Mouse (Mus musculus): ENCODE measurements around the gene Usp21. TPM values are rescaled to one million over a fixed set of nuclear protein-coding genes. Genes with fewer than 3 reads are reported as not detected.

Gene Usp21
- total RNA-seq, 1 experiment from 2014 or later = 45.5 TPM

DNA sequence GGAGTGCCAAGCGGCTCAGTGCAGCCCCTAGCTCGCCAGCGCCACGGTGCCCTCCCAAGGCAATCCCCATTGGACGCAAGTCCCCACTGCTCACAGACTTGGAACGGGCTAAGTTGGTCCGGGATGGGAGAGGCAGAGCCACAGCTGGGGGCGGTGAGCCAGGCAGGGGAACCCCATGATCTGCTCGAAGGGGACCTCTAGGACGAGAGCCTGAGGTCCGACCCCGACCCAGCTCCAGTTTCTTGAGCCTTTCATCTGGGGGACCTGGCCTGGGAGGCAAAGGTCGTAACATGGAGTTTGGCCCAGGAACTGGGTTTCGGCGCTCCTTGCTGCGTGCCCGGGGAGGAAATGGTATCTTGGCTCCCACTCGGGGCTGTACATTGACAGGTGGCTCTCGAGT is 1.3 kb downstream of the Usp21 start:
- no peak for ATAC-seq (ENCODE audit: extremely low read depth, insufficient number of reproducible peaks, low FRiP score, poor library complexity, severe bottlenecking)

DNA sequence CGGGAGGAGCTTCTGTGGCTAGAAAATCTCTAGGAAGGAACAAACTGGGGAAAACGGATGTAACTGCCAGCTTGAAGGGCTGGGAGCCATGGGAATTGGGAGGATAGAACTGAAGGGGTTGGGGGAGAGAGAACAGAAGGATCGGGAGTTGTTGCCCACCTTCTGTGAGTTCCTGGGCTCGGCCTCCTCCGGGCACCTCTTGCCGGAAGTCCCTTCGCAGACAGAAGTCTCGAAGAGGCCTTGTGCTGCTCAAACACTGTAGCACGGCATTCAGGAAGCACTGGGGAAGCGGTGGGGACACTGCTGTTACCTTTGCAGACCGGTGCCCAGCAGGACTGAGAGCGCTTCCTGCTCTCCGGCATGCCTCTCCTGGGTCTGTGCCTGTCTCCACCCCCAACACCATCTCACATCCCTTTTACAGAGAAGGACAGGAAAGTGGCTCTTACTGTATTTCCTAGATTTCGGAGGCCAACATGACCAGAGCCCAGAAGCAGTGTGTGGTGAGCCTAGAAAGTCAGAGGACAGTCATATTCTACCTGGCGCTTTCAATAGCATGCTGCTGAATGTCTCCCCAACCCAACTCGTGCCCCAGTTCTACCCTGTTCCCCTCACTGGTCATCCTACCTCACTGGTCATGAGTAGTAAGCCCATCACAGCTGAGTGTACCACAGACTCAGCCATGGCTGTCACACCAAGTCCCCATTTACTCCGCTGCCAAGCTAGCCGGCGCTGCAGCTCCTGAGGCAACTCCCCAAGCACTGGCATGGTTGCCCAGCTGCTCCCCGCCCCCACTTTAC is 2.5 kb downstream of the Usp21 start:
- no peak for ATAC-seq (ENCODE audit: extremely low read depth, insufficient number of reproducible peaks, low FRiP score, poor library complexity, severe bottlenecking)

DNA sequence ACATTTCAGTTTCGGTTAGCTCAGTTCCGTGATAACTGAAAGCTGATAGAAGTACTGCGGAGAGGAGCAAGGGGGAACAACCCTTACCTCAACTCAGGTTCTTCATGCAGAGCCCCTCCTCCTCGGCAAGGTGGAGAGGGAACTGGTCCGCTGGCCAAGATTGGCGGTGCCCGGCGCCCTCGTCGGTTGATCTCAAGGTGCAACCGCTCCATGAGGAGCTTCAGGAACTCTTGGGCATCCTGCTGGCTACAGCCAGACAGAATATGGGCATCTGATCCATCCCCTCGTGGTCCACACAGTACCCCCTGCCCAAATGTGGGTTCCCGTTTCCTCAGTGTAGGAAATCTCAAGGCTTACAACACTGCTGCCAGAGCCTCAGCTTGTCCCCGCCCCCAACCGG is 3.3 kb downstream of the Usp21 start:
- no peak for ATAC-seq (ENCODE audit: extremely low read depth, insufficient number of reproducible peaks, low FRiP score, poor library complexity, severe bottlenecking)

DNA sequence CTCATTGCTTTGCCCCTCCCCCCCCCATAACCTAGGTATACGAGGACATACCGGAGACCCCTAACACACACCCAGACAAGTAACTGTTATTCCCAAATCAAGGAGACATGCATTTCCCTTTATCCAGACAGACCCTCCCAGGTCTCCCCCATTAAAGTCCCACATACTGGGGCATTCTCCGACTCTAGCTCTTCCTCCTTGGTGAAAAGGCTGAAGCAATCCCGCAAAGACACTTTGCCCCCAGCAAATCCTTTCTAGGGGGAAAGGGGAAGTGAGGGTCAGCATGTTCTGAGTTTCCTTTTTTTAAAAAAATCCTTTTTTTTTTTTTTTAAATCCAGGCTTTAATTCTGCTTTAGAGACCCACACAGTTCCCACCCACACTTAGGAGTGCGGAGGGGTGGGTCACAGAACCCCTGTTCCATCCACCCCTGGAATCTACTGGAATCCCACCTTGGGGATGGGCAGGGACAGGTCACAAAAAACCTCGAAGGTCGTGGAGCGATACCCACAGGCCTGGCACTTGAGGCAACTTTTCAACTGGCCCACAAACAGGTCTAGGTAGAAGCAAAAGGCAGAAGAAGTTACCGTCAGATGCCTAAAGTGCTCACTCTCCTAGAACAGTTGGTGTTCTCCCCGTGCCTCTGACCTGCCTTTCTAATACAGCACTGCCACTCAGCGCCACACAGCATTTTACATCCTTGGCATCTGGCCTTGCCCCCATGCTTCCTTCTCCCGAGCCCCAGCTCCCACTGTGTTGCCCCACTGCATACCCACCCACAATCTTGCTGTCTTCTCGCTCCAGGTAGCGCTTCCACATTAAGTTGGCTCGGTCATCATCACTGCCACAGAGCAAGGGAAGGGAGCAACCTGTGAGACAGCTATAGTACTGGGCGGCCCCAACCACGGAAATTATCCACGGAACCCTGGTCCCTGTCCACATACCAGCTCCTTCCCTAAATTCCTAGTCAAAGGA is 4.3 kb downstream of the Usp21 start:
- no peak for ATAC-seq (ENCODE audit: extremely low read depth, insufficient number of reproducible peaks, low FRiP score, poor library complexity, severe bottlenecking)

DNA sequence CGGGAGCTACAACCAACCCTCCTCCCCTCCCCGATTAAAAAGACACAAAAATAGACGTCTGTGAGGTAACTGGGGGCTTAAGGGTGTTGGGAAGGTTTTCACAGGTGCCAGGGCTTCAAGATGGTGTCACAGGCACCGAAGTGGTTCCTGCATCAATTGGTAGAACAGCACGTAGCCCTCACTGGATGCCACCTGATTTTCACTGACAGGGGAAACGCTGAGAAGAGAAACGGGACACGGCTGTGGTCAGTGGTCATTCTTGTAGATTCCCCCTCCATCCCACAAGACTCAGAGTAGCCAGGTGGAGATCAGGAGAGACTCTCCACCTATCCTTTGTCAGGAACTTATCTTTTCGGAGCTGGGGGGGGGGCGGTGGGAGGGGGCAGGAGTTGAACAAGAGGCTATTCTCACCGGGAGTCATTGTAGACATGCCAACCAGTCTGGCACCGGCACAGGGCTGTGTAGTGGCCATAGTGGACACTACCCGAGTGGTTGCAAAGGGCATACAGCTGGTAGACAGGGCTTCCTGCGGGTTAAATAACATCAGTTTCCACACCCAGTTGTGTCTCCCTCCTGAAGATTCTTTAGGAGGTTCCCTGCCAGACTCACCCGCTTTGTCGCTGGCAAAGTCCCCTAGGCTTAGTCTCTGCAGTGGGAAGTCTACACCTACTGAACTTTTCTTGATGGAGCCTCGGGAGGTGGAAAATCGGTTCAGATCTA is 5.5 kb downstream of the Usp21 start:
- ATAC-seq (ENCODE audit: extremely low read depth, insufficient number of reproducible peaks, low FRiP score, poor library complexity, severe bottlenecking) = no peak

DNA sequence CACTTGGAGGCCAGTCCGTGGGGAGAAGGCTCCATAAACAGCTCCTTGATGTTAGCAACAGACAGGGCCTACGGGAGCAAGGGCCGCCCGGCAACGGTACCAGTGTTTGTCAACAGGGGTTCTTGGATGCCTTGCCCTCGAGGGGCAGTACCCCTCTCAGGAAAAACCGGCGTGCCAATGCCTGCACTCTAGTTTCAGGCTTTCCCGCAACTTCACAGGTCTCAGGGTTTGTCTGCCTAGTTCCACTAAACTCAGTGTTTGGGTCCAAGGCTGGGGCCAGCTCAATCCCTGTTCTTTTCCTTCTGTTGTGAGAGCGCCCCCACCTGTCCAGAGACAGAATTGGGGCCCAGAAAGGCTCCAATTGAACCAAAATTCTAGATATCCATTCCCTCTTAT is 6.3 kb downstream of the Usp21 start:
- ATAC-seq (ENCODE audit: extremely low read depth, insufficient number of reproducible peaks, low FRiP score, poor library complexity, severe bottlenecking) = peak; percentile 41

DNA sequence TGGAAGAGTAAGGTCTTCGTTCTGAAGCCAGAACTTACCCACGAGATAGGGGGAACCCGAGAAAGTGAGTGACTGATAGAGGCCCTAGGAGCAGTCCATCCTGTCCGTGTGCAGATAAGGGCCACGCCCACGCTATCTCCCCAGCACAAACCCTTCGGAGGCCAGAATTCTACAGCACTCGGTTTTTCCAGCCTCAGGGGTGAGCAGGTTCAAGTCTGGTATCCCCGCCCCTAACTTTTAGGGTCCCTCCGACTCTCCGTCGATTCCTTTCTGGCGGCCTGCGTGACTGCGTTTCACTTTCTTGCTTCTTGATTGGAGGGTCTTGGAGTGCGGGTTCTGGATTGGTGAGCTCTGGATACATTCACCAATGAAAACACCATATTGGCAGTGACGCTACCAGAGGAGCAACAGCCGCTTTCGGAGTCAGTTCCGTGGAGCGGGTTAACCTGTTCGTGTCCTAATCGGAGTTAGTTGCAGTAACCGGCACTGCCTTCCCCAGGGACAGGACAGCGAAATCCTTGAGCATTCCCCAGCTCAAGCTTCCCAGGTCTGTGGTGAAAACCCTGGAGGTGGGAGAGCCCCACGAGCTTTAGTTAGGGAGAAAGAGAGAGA is 6.8 kb downstream of the Usp21 start, which contains the start of gene Ppox:
Gene Ppox (minus strand): TSS at position 271 of the 612 bp plus-strand sequence.
- peak; percentile 94 for ATAC-seq (ENCODE audit: extremely low read depth, insufficient number of reproducible peaks, low FRiP score, poor library complexity, severe bottlenecking)

DNA sequence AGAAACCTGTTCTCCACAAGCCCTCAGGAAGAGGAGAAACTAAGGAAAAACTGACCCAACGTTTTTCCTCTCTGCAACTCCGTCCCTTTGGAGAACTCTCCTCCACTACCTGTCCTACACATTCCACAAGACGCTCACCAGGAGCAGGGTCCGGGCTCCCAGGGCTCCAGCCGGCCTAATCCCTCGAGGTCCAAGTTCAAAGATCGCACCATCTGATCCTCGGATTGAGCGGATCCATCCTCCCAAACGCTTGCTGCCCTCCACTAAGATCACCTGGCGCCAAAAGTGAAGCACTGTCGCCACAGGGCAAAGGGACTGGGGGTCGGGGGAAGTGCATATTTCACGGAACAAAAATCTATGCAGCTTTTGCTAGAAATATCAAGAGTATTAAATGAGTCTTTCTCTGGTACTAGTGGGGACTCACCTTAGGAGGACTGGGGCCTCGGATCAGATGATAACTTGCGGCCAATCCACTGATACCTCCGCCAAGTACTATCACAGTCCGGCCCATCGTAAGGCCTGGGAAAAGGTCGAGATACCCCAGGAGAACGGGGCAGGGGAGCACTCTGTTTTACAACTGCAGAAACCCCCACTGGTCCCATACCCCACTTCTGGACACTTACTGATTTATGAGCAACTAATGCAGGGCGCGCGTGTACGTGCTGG is 7.4 kb downstream of the Usp21 start:
- no peak for ATAC-seq (ENCODE audit: extremely low read depth, insufficient number of reproducible peaks, low FRiP score, poor library complexity, severe bottlenecking)

DNA sequence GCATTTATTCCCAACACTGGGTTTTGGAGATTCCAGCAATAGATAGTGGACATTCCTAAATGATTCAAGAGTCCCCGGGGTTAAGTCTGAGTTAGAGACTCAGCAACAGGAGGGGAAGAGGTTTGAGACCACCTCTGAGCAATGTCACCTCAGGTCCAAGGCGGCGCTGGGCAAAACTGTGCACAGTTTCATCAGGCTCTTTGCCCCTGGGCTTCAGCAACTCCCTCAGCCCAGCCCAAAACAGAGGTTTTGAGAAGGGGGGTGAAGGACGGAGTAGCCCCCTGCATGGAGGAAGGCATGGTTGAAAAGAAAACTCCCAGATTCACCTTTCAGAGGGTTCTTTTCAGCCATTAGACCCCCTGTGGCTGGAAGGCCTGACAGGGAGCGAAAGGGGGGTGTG is 8.1 kb downstream of the Usp21 start:
- no peak for ATAC-seq (ENCODE audit: extremely low read depth, insufficient number of reproducible peaks, low FRiP score, poor library complexity, severe bottlenecking)

DNA sequence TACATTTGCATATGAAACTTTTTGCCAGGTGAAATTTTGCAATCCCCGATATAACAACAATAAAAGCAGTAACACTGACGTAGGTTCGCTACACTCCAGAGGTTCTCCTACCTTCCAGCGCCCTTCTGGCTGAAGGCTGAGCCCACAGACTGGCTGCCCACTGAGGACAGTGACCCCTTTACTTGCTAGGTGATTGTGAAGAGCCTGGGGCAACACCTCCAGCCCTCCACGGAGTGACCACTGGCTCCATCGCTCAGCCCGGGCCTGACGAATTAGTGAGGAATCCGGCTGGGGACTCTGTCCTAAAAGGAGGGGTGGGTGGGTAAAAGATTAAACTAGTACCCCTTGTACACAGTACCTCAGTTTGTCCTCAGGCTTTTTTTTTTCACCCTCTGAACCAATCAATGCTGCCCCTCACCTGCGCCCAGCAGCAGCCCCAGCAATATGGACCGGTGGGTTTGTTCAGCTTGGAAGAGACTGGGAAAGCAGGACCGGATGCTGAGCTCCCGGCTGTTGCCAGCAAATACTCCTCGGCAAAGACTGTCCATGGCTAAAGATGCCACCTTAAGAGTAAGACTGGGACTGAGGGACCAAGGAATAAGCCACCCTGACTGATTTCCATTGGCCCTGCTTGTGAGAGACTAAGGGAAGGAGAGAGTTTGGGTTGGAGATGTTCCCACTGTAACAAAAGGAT is 8.6 kb downstream of the Usp21 start:
- ATAC-seq (ENCODE audit: extremely low read depth, insufficient number of reproducible peaks, low FRiP score, poor library complexity, severe bottlenecking) = no peak

DNA sequence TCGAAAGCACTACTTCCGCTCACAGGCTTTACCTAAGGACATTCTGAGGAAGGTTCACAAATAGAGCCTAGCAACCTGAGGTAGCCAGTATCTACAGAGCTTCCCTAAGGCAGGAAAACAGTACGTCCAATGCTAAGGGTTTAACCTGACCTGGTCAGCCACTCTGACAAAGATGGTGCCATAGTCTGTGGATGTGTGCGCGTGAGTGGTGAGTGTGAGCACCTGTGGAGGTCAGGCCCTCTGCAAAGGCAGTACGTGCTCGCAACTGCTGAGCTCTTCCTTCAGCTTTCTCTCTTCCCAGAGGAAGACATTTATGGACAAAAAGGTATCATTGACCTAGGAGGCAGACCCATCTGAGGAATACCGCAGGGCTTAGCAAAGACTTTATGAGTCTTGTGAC is 9.4 kb downstream of the Usp21 start:
- no peak for ATAC-seq (ENCODE audit: extremely low read depth, insufficient number of reproducible peaks, low FRiP score, poor library complexity, severe bottlenecking)

DNA sequence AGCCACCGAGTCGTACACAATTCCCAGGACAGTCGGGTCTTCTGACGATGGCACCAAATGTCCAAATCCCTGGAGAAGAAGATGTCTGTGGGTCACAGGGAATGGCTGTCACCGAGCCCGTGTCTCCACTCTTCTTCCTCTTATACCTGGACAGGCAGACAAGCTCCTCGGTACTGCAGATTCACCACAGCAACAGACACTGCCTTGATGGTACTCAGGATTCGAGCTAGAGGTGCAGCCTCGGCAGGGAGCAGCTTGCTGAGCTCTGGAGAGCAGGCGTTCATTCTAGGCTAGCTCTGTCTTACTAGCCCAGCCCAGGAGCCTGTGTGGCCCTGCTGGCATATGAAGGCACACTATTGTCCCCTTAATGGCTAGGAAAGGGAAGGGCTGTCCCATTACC is 10.1 kb downstream of the Usp21 start:
- no peak for ATAC-seq (ENCODE audit: extremely low read depth, insufficient number of reproducible peaks, low FRiP score, poor library complexity, severe bottlenecking)

DNA sequence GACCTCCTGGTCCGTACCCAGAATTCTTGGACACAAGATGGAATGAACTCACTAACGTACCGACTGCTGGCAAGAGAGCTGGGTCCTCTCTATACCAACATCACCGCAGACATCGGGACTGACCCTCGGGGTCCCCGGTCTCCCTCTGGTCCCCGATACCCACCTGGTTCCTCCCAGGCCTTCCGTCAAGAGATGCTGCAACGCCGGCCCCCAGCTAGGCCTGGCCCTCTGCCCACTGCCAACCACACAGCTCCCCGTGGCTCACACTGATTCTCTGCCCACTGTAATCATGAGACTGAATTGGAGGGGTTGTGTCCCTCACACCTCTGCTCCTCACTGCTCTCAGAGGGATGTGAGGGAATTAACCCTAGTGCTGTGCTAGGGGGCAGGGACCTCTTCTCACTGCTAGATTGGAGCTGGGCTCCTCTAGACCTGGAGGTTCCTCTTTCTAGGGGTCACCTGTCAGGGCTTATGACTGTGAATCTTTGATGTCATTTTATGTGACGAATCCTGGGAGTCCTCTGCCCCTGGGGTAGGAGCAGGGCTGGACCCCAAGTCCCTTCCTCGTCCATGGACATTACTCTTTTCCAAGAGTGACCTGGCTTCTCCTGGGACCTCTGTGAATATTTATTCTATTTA is 11.6 kb downstream of the Usp21 start:
- no peak for ATAC-seq (ENCODE audit: extremely low read depth, insufficient number of reproducible peaks, low FRiP score, poor library complexity, severe bottlenecking)

DNA sequence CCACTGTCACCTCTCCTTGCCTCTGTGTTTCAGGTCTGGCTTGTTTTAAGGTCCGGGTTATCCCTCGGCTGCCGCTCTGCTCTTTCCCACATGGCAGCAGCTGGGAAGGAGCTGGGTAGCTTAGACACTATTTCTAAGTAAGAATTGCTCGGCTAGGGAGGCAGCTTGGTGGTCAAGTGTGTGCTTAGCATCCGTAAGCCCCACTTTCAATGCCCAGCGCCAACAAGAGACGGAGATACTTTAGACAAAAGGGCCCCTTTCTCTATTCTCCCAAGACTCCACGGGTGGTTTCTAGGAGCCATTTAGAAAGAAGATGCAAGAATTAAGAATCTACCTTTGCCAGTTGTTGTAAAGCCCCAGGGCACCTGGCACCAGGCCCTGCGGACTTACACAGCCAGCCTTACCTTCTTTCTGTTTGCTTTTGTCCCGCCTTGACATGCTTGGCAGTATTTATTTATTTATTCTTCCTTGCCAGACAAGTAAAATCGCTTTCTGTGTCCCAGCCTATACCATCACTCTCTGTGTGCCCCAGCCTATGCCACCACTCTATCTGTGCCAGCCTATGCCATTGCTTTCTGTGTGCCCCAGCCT is 12.6 kb downstream of the Usp21 start:
- ATAC-seq (ENCODE audit: extremely low read depth, insufficient number of reproducible peaks, low FRiP score, poor library complexity, severe bottlenecking) = no peak

DNA sequence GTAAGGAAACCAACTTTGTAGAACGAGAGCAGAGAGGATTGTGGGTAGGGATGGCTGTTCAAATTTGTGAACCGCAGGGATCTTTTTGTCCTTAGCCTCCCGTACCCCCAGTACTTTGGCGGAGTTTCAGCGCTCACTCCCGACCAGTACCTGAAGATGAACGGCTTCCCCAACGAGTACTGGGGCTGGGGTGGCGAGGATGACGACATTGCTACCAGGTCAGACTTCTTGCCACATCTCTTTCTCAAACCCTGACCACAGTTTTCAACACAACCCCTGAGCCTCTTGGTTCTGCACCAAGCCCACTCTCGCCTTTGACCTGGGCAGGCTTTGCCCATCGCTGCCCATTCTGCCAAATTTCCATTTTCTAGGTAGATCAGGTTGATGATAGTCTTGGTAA is 13.6 kb downstream of the Usp21 start:
- peak; percentile 53 for ATAC-seq (ENCODE audit: extremely low read depth, insufficient number of reproducible peaks, low FRiP score, poor library complexity, severe bottlenecking)

DNA sequence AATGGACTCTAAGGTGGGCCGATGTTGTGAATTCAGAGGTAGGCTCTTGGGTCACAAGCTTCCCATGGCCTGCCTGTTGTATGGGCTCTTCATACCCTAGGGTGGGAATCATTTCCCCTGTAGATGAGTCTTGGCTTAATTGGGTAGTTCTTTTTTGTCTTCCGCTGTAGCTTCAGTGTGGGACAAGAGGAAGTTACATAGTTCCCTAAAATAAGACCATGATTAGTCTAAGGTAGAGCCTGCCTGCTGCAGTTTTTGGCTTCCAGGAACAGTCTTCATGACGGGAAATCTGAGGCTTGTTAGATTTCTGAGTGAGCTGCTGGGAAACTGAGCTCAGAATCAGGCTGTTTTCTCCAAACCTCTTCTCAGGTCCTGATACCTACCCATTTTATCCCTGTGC is 15.7 kb downstream of the Usp21 start:
- ATAC-seq (ENCODE audit: extremely low read depth, insufficient number of reproducible peaks, low FRiP score, poor library complexity, severe bottlenecking) = 0 out of 2 replicates have a peak, but pooled peaks have one; percentile 13

DNA sequence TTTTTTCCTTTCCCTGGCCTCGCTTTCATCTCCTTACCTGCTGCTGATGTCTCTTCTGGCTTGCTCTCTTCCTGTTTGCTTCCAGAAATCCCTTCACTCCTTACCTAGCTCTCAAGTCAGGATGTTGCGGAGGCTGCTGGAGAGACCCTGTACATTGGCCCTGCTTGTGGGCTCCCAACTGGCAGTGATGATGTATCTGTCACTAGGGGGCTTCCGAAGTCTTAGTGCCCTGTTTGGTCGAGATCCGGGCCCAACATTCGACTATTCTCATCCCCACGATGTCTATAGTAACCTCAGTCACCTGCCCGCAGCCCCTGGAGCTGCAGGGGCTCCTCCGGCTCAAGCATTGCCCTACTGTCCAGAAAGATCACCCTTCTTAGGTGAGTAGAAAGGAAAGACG is 16.2 kb downstream of the Usp21 start:
- no peak for ATAC-seq (ENCODE audit: extremely low read depth, insufficient number of reproducible peaks, low FRiP score, poor library complexity, severe bottlenecking)

Measured in neutrophil, adult 5-6 weeks (primary cell).